ENCODE assay signal across 12 mouse cellular contexts in the genomic region with DNA sequence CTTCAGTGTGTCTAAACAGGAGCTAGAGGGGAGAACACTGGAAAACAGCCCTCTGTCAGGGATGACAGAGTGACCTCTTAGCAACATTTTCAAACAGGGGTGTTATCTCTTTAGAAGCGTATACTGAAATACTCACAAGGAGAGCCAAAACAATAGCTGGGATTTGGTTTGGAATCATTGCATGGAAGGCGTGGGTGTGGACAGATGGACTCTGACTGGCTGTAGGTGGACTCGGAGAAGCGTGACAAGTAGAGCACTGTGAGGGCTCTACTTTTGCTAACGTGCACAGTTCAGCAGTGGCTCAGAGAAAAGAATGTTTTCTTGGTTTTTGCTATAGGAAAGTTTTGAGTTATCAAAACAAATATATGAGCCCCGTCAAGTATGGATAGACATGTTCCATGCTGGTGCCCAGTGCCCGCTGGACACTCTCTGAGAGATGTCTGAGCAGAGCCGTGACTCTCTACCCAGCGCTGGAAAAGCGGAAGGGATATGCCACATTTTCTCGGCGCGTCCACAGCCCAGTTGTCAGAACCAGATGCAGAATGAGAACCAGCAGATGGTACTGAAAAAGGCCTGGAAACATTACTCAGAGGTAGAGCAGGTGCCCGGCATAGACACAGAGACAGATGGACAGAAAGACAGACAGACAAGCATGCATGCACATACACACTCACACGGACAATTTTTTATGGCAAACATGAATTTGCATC.
DNase-seq lines count a peak whose midpoint lies in the region; ATAC-seq and TF ChIP-seq lines count a peak whose summit lies in the region.
"Had no signal": no experiment of that assay in that cellular context is flagged by ENCODE, and none has a peak within 500 bp of the region (broad histone marks: within the 10 kb centered on the region; RNA-seq: fewer than 3 reads in every experiment).

No protein-coding gene starts in this region.

- H3K4me1 ChIP-seq in kidney, postnatal 0 days (replicated peaks; ENCODE audit: insufficient read depth, low read length) = peaks cover 11% of the 10 kb centered on the region

- H3K27me3 ChIP-seq in kidney, postnatal 0 days (ENCODE audit: insufficient read depth, low read length) = no peaks in the 10 kb centered on the region

- H3K4me2 ChIP-seq in kidney, postnatal 0 days (ENCODE audit: low read length) = peak overlapping the region; percentile 34
- H3K4me2 ChIP-seq: forebrain, embryonic 13.5 days; midbrain, embryonic 12.5 days had no signal

- no peak for DNase-seq in cerebellum, postnatal 4 days (ENCODE audit: low spot score in 2 of 2)
- DNase-seq in kidney, postnatal 0 days (ENCODE audit: low spot score) = no peak
- no peak for DNase-seq in kidney, adult 11 months
- DNase-seq in A20 (ENCODE audit: low read depth, low spot score) = peak; percentile 81
- DNase-seq in left cerebral cortex, adult 2 months (ENCODE audit: extremely low spot score in 1 of 2, low spot score in 2 of 2) = peak in 1 of 2 experiments; percentile 71
- DNase-seq in neural tube, embryonic 10.5 days (ENCODE audit: extremely low spot score, low spot score) = no peak
- DNase-seq: liver had no signal

- H3K9ac ChIP-seq in kidney, postnatal 0 days (ENCODE audit: low read depth, low read length) = no peak overlapping the region
- H3K9ac ChIP-seq: forebrain, embryonic 13.5 days; midbrain, embryonic 12.5 days had no signal

- no peaks in the 10 kb centered on the region for H3K9me3 ChIP-seq in kidney, postnatal 0 days (replicated peaks; ENCODE audit: low read length)
- H3K9me3 ChIP-seq: forebrain, embryonic 13.5 days; midbrain, embryonic 12.5 days had no signal

- no peak overlapping the region for H3K4me3 ChIP-seq in kidney, postnatal 0 days (replicated peaks; ENCODE audit: low read depth, low read length)
- no peak overlapping the region for H3K4me3 ChIP-seq in left cerebral cortex, adult 2 months
- H3K4me3 ChIP-seq: forebrain, embryonic 13.5 days; midbrain, embryonic 12.5 days had no signal

- H3K36me3 ChIP-seq in kidney, postnatal 0 days (ENCODE audit: insufficient read depth, low read length) = no peaks in the 10 kb centered on the region
- H3K36me3 ChIP-seq: midbrain, embryonic 12.5 days had no signal

- peak; percentile 60; the same call in 1 of the 2 replicates for ATAC-seq in cerebellum, adult (ENCODE audit: insufficient number of reproducible peaks, low FRiP score, low TSS enrichment)
- no peak for ATAC-seq in kidney, postnatal 0 days (replicated peaks; ENCODE audit: low FRiP score, low read depth)
- no peak for ATAC-seq in erythroblast, adult 5-6 weeks (replicated peaks; ENCODE audit: low FRiP score, poor library complexity, severe bottlenecking)
- ATAC-seq: forebrain, embryonic 13.5 days; hindbrain, embryonic 16.5 days had no signal

- intact Hi-C loops in left cerebral cortex, adult 2 months (cut with DNase I) = loop anchor here (2.0 to 5.0 kb wide), 2 partner anchors 42 to 123 kb away; no protein-coding TSS in a partner anchor

- WGBS in kidney, postnatal 0 days = 69% methylated on average over 15 of the region's 15 CpGs

- no peak for TF ChIP-seq CTCF in kidney, postnatal 0 days (IDR thresholded peaks at IDR 0.05; ENCODE audit: low read depth)
- no peak for TF ChIP-seq CTCF in left cerebral cortex, adult 2 months (IDR thresholded peaks at IDR 0.05)

- H3K27ac ChIP-seq in kidney, postnatal 0 days = no peak overlapping the region
- H3K27ac ChIP-seq in left cerebral cortex, adult 2 months = peak overlapping the region; percentile 55; the same call in 1 of the 2 replicates
- H3K27ac ChIP-seq: forebrain, embryonic 13.5 days; midbrain, embryonic 12.5 days had no signal
